Mouse (Mus musculus): ENCODE results near the gene Tab1. TPM values are rescaled to one million over a fixed set of nuclear protein-coding genes. Genes with fewer than 3 reads are reported as not detected.
"Not testable (repeated sequence)": the region's sequence is repeated elsewhere in the genome, so short reads cannot be mapped to it uniquely, and the experiment has no call there.

Tab1 gene
- total and polyA plus RNA-seq, 2 experiments from 2014 or later: 29.1 to 37.3 TPM

DNA sequence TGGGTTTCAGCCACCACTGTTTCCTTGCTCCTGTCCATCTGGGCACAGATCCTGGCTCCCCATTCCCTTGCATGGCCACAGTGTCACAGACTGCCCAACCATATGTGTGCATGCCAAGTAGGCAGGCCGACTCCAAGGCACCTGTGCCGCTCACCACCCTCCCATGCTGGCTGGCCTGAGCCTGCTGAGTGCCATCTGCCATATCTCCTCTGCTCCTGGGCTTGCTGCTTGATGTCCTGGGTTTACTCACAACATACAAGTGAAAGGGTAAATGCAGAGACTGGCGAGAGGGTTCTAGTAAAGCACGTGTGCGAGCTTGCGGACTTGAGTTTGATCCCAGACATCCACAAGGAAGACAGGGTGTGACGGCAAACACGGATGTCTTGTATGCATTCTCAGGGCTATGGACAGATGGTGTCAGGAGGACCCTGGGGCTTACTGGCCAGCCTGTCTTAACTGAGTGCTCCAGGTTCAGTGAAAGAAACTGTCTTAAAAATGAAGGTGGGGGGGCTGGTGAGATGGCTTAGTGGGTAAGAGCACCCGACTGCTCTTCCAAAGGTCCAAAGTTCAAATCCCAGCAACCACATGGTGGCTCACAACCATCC lies 11.1 kb upstream of the Tab1 start:
- no peaks in the 10 kb centered on the region for H3K9me3 ChIP-seq (replicated peaks; ENCODE audit: control insufficient read depth, low read length)
- DNase-seq (ENCODE audit: low spot score): no peak
- H3K36me3 ChIP-seq (replicated peaks; ENCODE audit: control insufficient read depth, insufficient read depth, low read length): no peaks in the 10 kb centered on the region
- no peak for ATAC-seq (ENCODE audit: insufficient read depth, low read depth)
- WGBS: 86% methylated on average over 9 of the region's 9 CpGs
- no peak overlapping the region for H3K4me3 ChIP-seq (ENCODE audit: low read depth, low read length)
- TF ChIP-seq EP300 (IDR thresholded peaks at IDR 0.05; ENCODE audit: low read depth): no peak
- no peak for TF ChIP-seq CTCF (IDR thresholded peaks at IDR 0.05; ENCODE audit: low read depth)
- no peak overlapping the region for H3K27ac ChIP-seq (ENCODE audit: low read depth)
- no peak overlapping the region for H3K4me2 ChIP-seq (ENCODE audit: low read depth, low read length)
- H3K4me1 ChIP-seq (ENCODE audit: control insufficient read depth, insufficient read depth): no peaks in the 10 kb centered on the region
- H3K27me3 ChIP-seq (ENCODE audit: control insufficient read depth, insufficient read depth, low read length): no peaks in the 10 kb centered on the region
- H3K9ac ChIP-seq (replicated peaks; ENCODE audit: low read depth, low read length): no peak overlapping the region

GRCm38 (mm10) chr15:80122431-80122830 lies 10.5 kb upstream of the Tab1 start:
- H3K27me3 ChIP-seq (ENCODE audit: control insufficient read depth, insufficient read depth, low read length); DNase-seq (ENCODE audit: low spot score); H3K4me2 ChIP-seq (ENCODE audit: low read depth, low read length); H3K27ac ChIP-seq (ENCODE audit: low read depth); H3K9me3 ChIP-seq (replicated peaks; ENCODE audit: control insufficient read depth, low read length); H3K9ac ChIP-seq (replicated peaks; ENCODE audit: low read depth, low read length); H3K4me3 ChIP-seq (ENCODE audit: low read depth, low read length); H3K4me1 ChIP-seq (ENCODE audit: control insufficient read depth, insufficient read depth); H3K36me3 ChIP-seq (replicated peaks; ENCODE audit: control insufficient read depth, insufficient read depth, low read length); ATAC-seq (ENCODE audit: insufficient read depth, low read depth): not testable (repeated sequence)
- 89% methylated on average over 6 of the region's 6 CpGs for WGBS

- Histone ChIP-seq H3K9ac (replicated peaks; ENCODE audit: low read depth, low read length) (no peak overlapping the region), H3K9me3 (replicated peaks; ENCODE audit: control insufficient read depth, low read length) (no peaks in the 10 kb centered on the region), H3K27me3 (ENCODE audit: control insufficient read depth, insufficient read depth, low read length) (no peaks in the 10 kb centered on the region), H3K4me2 (ENCODE audit: low read depth, low read length) (no peak overlapping the region), H3K4me1 (ENCODE audit: control insufficient read depth, insufficient read depth) (no peaks in the 10 kb centered on the region), H3K4me3 (ENCODE audit: low read depth, low read length) (no peak overlapping the region), H3K27ac (ENCODE audit: low read depth) (no peak overlapping the region), H3K36me3 (replicated peaks; ENCODE audit: control insufficient read depth, insufficient read depth, low read length) (no peaks in the 10 kb centered on the region)
- TF ChIP-seq CTCF (IDR thresholded peaks at IDR 0.05; ENCODE audit: low read depth): no peak
- no peak for TF ChIP-seq EP300 (IDR thresholded peaks at IDR 0.05; ENCODE audit: low read depth)
- 76% methylated on average over 4 of the region's 4 CpGs for WGBS
- no peak for ATAC-seq (ENCODE audit: insufficient read depth, low read depth)
- no peak for DNase-seq (ENCODE audit: low spot score)
These were observed 8.3 kb upstream of the Tab1 start for GRCm38 (mm10) chr15:80124651-80125050.

GRCm38 (mm10) chr15:80127191-80127590 lies 5.7 kb upstream of the Tab1 start:
- H3K9ac ChIP-seq (replicated peaks; ENCODE audit: low read depth, low read length): no peak overlapping the region
- WGBS: 46% methylated on average over 1 of the region's 1 CpGs
- peak; percentile 34 for DNase-seq (ENCODE audit: low spot score)
- H3K4me2 ChIP-seq (ENCODE audit: low read depth, low read length): no peak overlapping the region
- ATAC-seq (ENCODE audit: insufficient read depth, low read depth): peak; percentile 40; the same call in 1 of the 2 replicates
- H3K36me3 ChIP-seq (replicated peaks; ENCODE audit: control insufficient read depth, insufficient read depth, low read length): no peaks in the 10 kb centered on the region
- no peaks in the 10 kb centered on the region for H3K4me1 ChIP-seq (ENCODE audit: control insufficient read depth, insufficient read depth)
- TF ChIP-seq EP300 (IDR thresholded peaks at IDR 0.05; ENCODE audit: low read depth) (no peak), CTCF (IDR thresholded peaks at IDR 0.05; ENCODE audit: low read depth) (peak; percentile 38; the same call in 1 of the 2 replicates)
- H3K4me3 ChIP-seq (ENCODE audit: low read depth, low read length): no peak overlapping the region
- no peak overlapping the region for H3K27ac ChIP-seq (ENCODE audit: low read depth)
- H3K9me3 ChIP-seq (replicated peaks; ENCODE audit: control insufficient read depth, low read length): no peaks in the 10 kb centered on the region
- H3K27me3 ChIP-seq (ENCODE audit: control insufficient read depth, insufficient read depth, low read length): no peaks in the 10 kb centered on the region

- H3K4me1 ChIP-seq (ENCODE audit: control insufficient read depth, insufficient read depth): peaks cover 13% of the 10 kb centered on the region
- H3K27ac ChIP-seq (ENCODE audit: low read depth): no peak overlapping the region
- TF ChIP-seq EP300 (IDR thresholded peaks at IDR 0.05; ENCODE audit: low read depth) (no peak), CTCF (IDR thresholded peaks at IDR 0.05; ENCODE audit: low read depth) (no peak)
- no peaks in the 10 kb centered on the region for H3K9me3 ChIP-seq (replicated peaks; ENCODE audit: control insufficient read depth, low read length)
- no peak overlapping the region for H3K4me2 ChIP-seq (ENCODE audit: low read depth, low read length)
- no peaks in the 10 kb centered on the region for H3K27me3 ChIP-seq (ENCODE audit: control insufficient read depth, insufficient read depth, low read length)
- H3K9ac ChIP-seq (replicated peaks; ENCODE audit: low read depth, low read length): no peak overlapping the region
- H3K36me3 ChIP-seq (replicated peaks; ENCODE audit: control insufficient read depth, insufficient read depth, low read length): no peaks in the 10 kb centered on the region
- DNase-seq (ENCODE audit: low spot score) (no peak), ATAC-seq (ENCODE audit: insufficient read depth, low read depth) (no peak)
- no peak overlapping the region for H3K4me3 ChIP-seq (ENCODE audit: low read depth, low read length)
- WGBS: 90% methylated on average over 6 of the region's 6 CpGs
These were observed 2.9 kb upstream of the Tab1 start for GRCm38 (mm10) chr15:80129982-80130381.

GRCm38 (mm10) chr15:80130689-80131088 lies 2.2 kb upstream of the Tab1 start:
- DNase-seq (ENCODE audit: low spot score): no peak
- Histone ChIP-seq H3K36me3 (replicated peaks; ENCODE audit: control insufficient read depth, insufficient read depth, low read length) (no peaks in the 10 kb centered on the region), H3K9me3 (replicated peaks; ENCODE audit: control insufficient read depth, low read length) (no peaks in the 10 kb centered on the region), H3K4me1 (ENCODE audit: control insufficient read depth, insufficient read depth) (peaks cover 14% of the 10 kb centered on the region), H3K27ac (ENCODE audit: low read depth) (no peak overlapping the region), H3K4me2 (ENCODE audit: low read depth, low read length) (no peak overlapping the region), H3K9ac (replicated peaks; ENCODE audit: low read depth, low read length) (no peak overlapping the region), H3K27me3 (ENCODE audit: control insufficient read depth, insufficient read depth, low read length) (no peaks in the 10 kb centered on the region), H3K4me3 (ENCODE audit: low read depth, low read length) (no peak overlapping the region)
- 55% methylated on average over 5 of the region's 5 CpGs for WGBS
- no peak for ATAC-seq (ENCODE audit: insufficient read depth, low read depth)
- TF ChIP-seq EP300 (IDR thresholded peaks at IDR 0.05; ENCODE audit: low read depth) (no peak), CTCF (IDR thresholded peaks at IDR 0.05; ENCODE audit: low read depth) (no peak)
